Mouse (Mus musculus): ENCODE data around the gene Zfand6.

- TF ChIP-seq CTCF (IDR thresholded peaks at IDR 0.05; ENCODE audit: low read depth, low read length) (no peak), POLR2A (IDR thresholded peaks at IDR 0.05; ENCODE audit: borderline replicate concordance, low read depth, low read length) (no peak)
These were observed 94.8 kb downstream of the Zfand6 start for GRCm38 (mm10) chr7:84594917-84595303.

Measured in bone marrow macrophage, adult 2 months (primary cell).